ENCODE assay signal across 35 mouse cellular contexts in the genomic region with DNA sequence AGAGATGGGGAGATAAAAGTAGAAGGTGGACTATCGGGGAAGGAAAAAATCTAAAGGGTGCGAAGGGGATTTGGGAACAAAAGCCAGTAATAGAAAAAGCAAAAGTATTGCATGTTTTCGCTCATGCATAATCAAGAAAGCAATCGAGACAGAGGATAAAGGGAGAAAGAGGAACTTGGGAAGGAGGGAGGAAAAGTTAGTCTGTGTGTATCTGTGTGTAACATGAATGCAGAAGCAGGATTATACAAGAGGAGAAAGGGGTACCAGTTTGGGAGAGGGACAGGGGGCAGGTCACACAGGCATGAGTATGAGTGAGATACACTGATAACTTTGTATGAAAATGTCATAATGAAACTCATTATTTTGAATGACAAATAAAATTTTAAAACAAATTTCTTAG.
"Had no signal": no experiment of that assay in that cellular context is flagged by ENCODE, and none has a peak within 500 bp of the region (broad histone marks: within the 10 kb centered on the region; RNA-seq: fewer than 3 reads in every experiment).

No protein-coding gene starts in this region.

- H3K36me3 ChIP-seq: heart, embryonic 10.5 days; heart, embryonic 12.5 days; heart, embryonic 13.5 days; heart, embryonic 15.5 days; hindbrain, embryonic 10.5 days; hindbrain, embryonic 12.5 days; hindbrain, embryonic 13.5 days; hindbrain, embryonic 15.5 days; intestine, embryonic 15.5 days; kidney, embryonic 15.5 days had no signal

- H3K9ac ChIP-seq: heart, embryonic 12.5 days; heart, embryonic 13.5 days; heart, embryonic 15.5 days; hindbrain, embryonic 12.5 days; hindbrain, embryonic 13.5 days; hindbrain, embryonic 14.5 days; hindbrain, embryonic 15.5 days; intestine, embryonic 15.5 days; kidney, embryonic 15.5 days had no signal

- H3K27ac ChIP-seq: heart, embryonic 10.5 days; heart, embryonic 13.5 days; heart, embryonic 15.5 days; hindbrain, embryonic 10.5 days; hindbrain, embryonic 12.5 days; hindbrain, embryonic 13.5 days; hindbrain, embryonic 14.5 days; hindbrain, embryonic 15.5 days; hindbrain, postnatal 0 days; intestine, embryonic 15.5 days; kidney, embryonic 15.5 days; kidney, postnatal 0 days; layer of hippocampus, adult 2 months; left cerebral cortex, adult 2 months had no signal

- H3K27me3 ChIP-seq: heart, embryonic 12.5 days; heart, embryonic 13.5 days; heart, embryonic 15.5 days; hindbrain, embryonic 12.5 days; hindbrain, embryonic 13.5 days; hindbrain, embryonic 15.5 days; intestine, embryonic 15.5 days; kidney, embryonic 15.5 days had no signal

- DNase-seq: heart, postnatal 10 days; heart, postnatal 14 days; heart, postnatal 36 days; heart, postnatal 4 days; kidney, adult 11 months; kidney, adult 18-20 months; kidney, adult 2 months; kidney, adult 8-10 months; kidney, adult 9 months; kidney, postnatal 10 days; kidney, postnatal 14 days; kidney, postnatal 25 days; kidney, postnatal 36 days; kidney, postnatal 4 days; layer of hippocampus, adult 9-11 months; layer of hippocampus, postnatal 36 days had no signal

- ATAC-seq: hindbrain, embryonic 16.5 days; hindbrain, postnatal 0 days; inflammation-experienced regulatory T-cells, adult 6 months; intestine, embryonic 15.5 days; intestine, embryonic 16.5 days; intestine, postnatal 0 days had no signal

- H3K9me3 ChIP-seq: heart, embryonic 10.5 days; heart, embryonic 12.5 days; heart, embryonic 13.5 days; heart, embryonic 15.5 days; hindbrain, embryonic 10.5 days; hindbrain, embryonic 12.5 days; hindbrain, embryonic 13.5 days; hindbrain, embryonic 15.5 days; intestine, embryonic 15.5 days; kidney, embryonic 15.5 days had no signal

- H3K4me1 ChIP-seq: heart, embryonic 10.5 days; heart, embryonic 12.5 days; heart, embryonic 13.5 days; heart, embryonic 15.5 days; hindbrain, embryonic 10.5 days; hindbrain, embryonic 12.5 days; hindbrain, embryonic 13.5 days; hindbrain, embryonic 15.5 days; intestine, embryonic 15.5 days; kidney, embryonic 15.5 days had no signal

- H3K4me3 ChIP-seq: heart, embryonic 10.5 days; heart, embryonic 12.5 days; heart, embryonic 13.5 days; heart, embryonic 15.5 days; hindbrain, embryonic 10.5 days; hindbrain, embryonic 12.5 days; hindbrain, embryonic 13.5 days; hindbrain, embryonic 15.5 days; intestine, embryonic 15.5 days; kidney, embryonic 15.5 days; layer of hippocampus, adult 2 months; left cerebral cortex, adult 2 months had no signal
